Mouse (Mus musculus): Measurements from ENCODE around the gene Jakmip3. TPM values are rescaled to one million over a fixed set of nuclear protein-coding genes. Genes with fewer than 3 reads are reported as not detected.
A peak's percentile ranks its signal among the peaks of the same experiment; 100 is the strongest.

The Jakmip3 gene
- total and polyA plus RNA-seq, 3 experiments, result not detected

- TF ChIP-seq HCFC1 (IDR thresholded peaks at IDR 0.05; ENCODE audit: low read depth, low read length), result no peak
- TF ChIP-seq MAFK (IDR thresholded peaks at IDR 0.05; ENCODE audit: borderline replicate concordance, low read depth, low read length), result no peak
- TF ChIP-seq ZKSCAN1 (IDR thresholded peaks at IDR 0.05; ENCODE audit: low read depth, low read length), result no peak
- no peak for TF ChIP-seq KAT2A (conservative IDR thresholded peaks at IDR 0.05; ENCODE audit: low read depth, low read length)
- TF ChIP-seq JUND (IDR thresholded peaks at IDR 0.05; ENCODE audit: low read depth, low read length), result no peak
- no peak for TF ChIP-seq USF2 (IDR thresholded peaks at IDR 0.05; ENCODE audit: borderline replicate concordance in 1 of 2, insufficient read depth in 1 of 2, low read depth in 1 of 2, low read length in 2 of 2)
Measured at GRCm38 (mm10) chr7:138903886-138904435, 36.6 kb upstream of the Jakmip3 start (continued).

GRCm38 (mm10) chr7:138906441-138906840, 34.1 kb upstream of the Jakmip3 start:
- Histone ChIP-seq H3K9ac (ENCODE audit: control insufficient read depth, low read depth, low read length, poor library complexity, severe bottlenecking) (no peak overlapping the region), H3K4me1 (ENCODE audit: control insufficient read depth in 1 of 2, insufficient read depth in 2 of 2, low read length in 2 of 2) (peaks cover 3 to 19% of the 10 kb centered on the region in 2 experiments), H3K27ac (ENCODE audit: control insufficient read depth, low read depth, low read length) (no peak overlapping the region), H3K27me3 (ENCODE audit: control insufficient read depth in 1 of 2, insufficient read depth in 2 of 2, low read length in 2 of 2) (no peaks in the 10 kb centered on the region), H3K9me3 (replicated peaks; ENCODE audit: insufficient read depth, low read length) (no peaks in the 10 kb centered on the region), H3K4me3 (ENCODE audit: control insufficient read depth in 1 of 2, insufficient read depth in 1 of 2, low read depth in 2 of 2, low read length in 2 of 2) (peak overlapping the region in 1 of 2 experiments; percentile 93; a peak in 2 of 4 replicates), H3K79me2 (ENCODE audit: control insufficient read depth, insufficient read depth, low read length, poor library complexity) (peaks cover 19% of the 10 kb centered on the region), H3K36me3 (ENCODE audit: control insufficient read depth in 1 of 2, insufficient read depth in 2 of 2, low read length in 2 of 2) (peaks cover 0 to 12% of the 10 kb centered on the region in 2 experiments; a peak in 3 of 4 replicates)
- TF ChIP-seq E2F4 (IDR thresholded peaks at IDR 0.05; ENCODE audit: borderline replicate concordance, low read depth, low read length) (no peak), MAX (IDR thresholded peaks at IDR 0.05; ENCODE audit: low read length) (no peak), MYB (IDR thresholded peaks at IDR 0.05; ENCODE audit: low read depth, low read length) (no peak), KAT2A (conservative IDR thresholded peaks at IDR 0.05; ENCODE audit: low read depth, low read length) (no peak), EP300 (IDR thresholded peaks at IDR 0.05; ENCODE audit: low read depth in 1 of 2, low read length in 2 of 2) (no peak), ZNF384 (IDR thresholded peaks at IDR 0.05; ENCODE audit: low read depth, low read length) (no peak), MEF2A (IDR thresholded peaks at IDR 0.05; ENCODE audit: extremely low read depth, insufficient replicate concordance, low read depth, low read length, poor library complexity, severe bottlenecking) (no peak)
- no peak for DNase-seq (ENCODE audit: low read depth, low spot score)

- H3K27ac ChIP-seq (ENCODE audit: control insufficient read depth, low read depth, low read length), result no peak overlapping the region
- peak; percentile 83 for DNase-seq (ENCODE audit: low read depth, low spot score)
- TF ChIP-seq MYB (IDR thresholded peaks at IDR 0.05; ENCODE audit: low read depth, low read length) (no peak), ZKSCAN1 (IDR thresholded peaks at IDR 0.05; ENCODE audit: low read depth, low read length) (no peak), CHD2 (IDR thresholded peaks at IDR 0.05; ENCODE audit: low read length) (no peak), MYC (IDR thresholded peaks at IDR 0.05; ENCODE audit: low read depth, low read length) (no peak), POLR2AphosphoS2 (IDR thresholded peaks at IDR 0.05; ENCODE audit: low read length) (no peak), GATA1 (IDR thresholded peaks at IDR 0.05; ENCODE audit: low read depth, low read length) (no peak), TCF12 (IDR thresholded peaks at IDR 0.05; ENCODE audit: low read depth, low read length) (no peak), MAX (IDR thresholded peaks at IDR 0.05; ENCODE audit: low read length) (peak; percentile 60; the same call in 1 of the 2 replicates), MXI1 (IDR thresholded peaks at IDR 0.05; ENCODE audit: low read depth, low read length) (peak; percentile 77; the same call in 1 of the 2 replicates), TBP (IDR thresholded peaks at IDR 0.05; ENCODE audit: low read depth, low read length) (peak; percentile 73; the same call in 1 of the 2 replicates), ZC3H11A (IDR thresholded peaks at IDR 0.05; ENCODE audit: low read depth, low read length) (no peak), USF1 (IDR thresholded peaks at IDR 0.05; ENCODE audit: low read depth, low read length) (peak; percentile 82), USF2 (IDR thresholded peaks at IDR 0.05; ENCODE audit: borderline replicate concordance in 1 of 2, insufficient read depth in 1 of 2, low read depth in 1 of 2, low read length in 2 of 2) (no peak), SIN3A (IDR thresholded peaks at IDR 0.05; ENCODE audit: low read length) (peak; percentile 88; the same call in 1 of the 2 replicates), POLR2AphosphoS5 (IDR thresholded peaks at IDR 0.05; ENCODE audit: borderline replicate concordance, low read depth, low read length) (no peak), GABPA (IDR thresholded peaks at IDR 0.05; ENCODE audit: low read depth, low read length) (peak; percentile 74; the same call in 1 of the 2 replicates), NRF1 (IDR thresholded peaks at IDR 0.05; ENCODE audit: insufficient read depth, low read depth, low read length, poor library complexity, severe bottlenecking) (no peak), MAFK (IDR thresholded peaks at IDR 0.05; ENCODE audit: borderline replicate concordance, low read depth, low read length) (0 out of 2 replicates have a peak, but pooled peaks have one; percentile 10), RCOR1 (IDR thresholded peaks at IDR 0.05; ENCODE audit: low read depth, low read length) (no peak), E2F4 (IDR thresholded peaks at IDR 0.05; ENCODE audit: borderline replicate concordance, low read depth, low read length) (no peak), TAL1 (IDR thresholded peaks at IDR 0.05; ENCODE audit: low read length) (no peak)
Measured at GRCm38 (mm10) chr7:138907043-138907442, 33.5 kb upstream of the Jakmip3 start.

More at GRCm38 (mm10) chr7:138907043-138907442, 33.5 kb upstream of the Jakmip3 start:
- peak overlapping the region; percentile 47 for H3K9ac ChIP-seq (ENCODE audit: control insufficient read depth, low read depth, low read length, poor library complexity, severe bottlenecking)
- peaks cover 17% of the 10 kb centered on the region for H3K79me2 ChIP-seq (ENCODE audit: control insufficient read depth, insufficient read depth, low read length, poor library complexity)
- H3K4me1 ChIP-seq (ENCODE audit: control insufficient read depth in 1 of 2, insufficient read depth in 2 of 2, low read length in 2 of 2), result peaks cover 3 to 19% of the 10 kb centered on the region in 2 experiments
- H3K4me3 ChIP-seq (ENCODE audit: control insufficient read depth in 1 of 2, insufficient read depth in 1 of 2, low read depth in 2 of 2, low read length in 2 of 2), result peak overlapping the region; percentile 61 to 93
- H3K36me3 ChIP-seq (ENCODE audit: control insufficient read depth in 1 of 2, insufficient read depth in 2 of 2, low read length in 2 of 2), result peaks cover 0 to 12% of the 10 kb centered on the region in 2 experiments; a peak in 3 of 4 replicates
- H3K9me3 ChIP-seq (replicated peaks; ENCODE audit: insufficient read depth, low read length), result no peaks in the 10 kb centered on the region
- no peaks in the 10 kb centered on the region for H3K27me3 ChIP-seq (ENCODE audit: control insufficient read depth in 1 of 2, insufficient read depth in 2 of 2, low read length in 2 of 2)

Measured in MEL (cell line).